Mouse (Mus musculus): ENCODE measurements at regions not wholly inside any gene's neighbourhood (a gene's known extent, or its start where the extent isn't known, plus 50 kb on each side); places are given as distances from the start of the nearest gene placed in this dataset.

DNA sequence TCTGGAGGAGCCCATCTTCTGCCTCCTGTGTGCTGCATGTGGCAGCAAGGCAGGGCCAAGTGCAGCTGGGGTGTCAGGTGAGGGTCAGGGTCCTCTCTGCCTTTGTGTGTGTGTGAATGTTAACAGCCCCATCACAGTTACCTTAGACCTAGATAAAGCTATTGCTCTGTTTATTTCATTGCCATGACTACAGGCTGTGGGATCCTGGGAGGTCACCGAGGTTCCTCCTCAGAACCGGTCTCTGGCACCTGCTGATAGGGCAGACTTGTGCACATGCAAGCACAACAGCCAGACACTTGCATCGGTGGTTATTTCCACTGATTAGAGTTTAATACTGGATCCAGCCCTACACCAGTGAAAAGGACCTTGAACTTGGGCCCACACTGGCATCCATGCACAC, 278.6 kb upstream of the Eef2kmt start:
- Histone ChIP-seq H3K4me1 (no peaks in the 10 kb centered on the region), H3K27me3 (0 out of 2 replicates have a peak, but pooled peaks cover 2% of the 10 kb centered on the region), H3K36me3 (no peaks in the 10 kb centered on the region), H3K9ac (no peak overlapping the region), H3K4me3 (no peak overlapping the region), H3K9me3 (no peaks in the 10 kb centered on the region), H3K4me2 (no peak overlapping the region), H3K27ac (no peak overlapping the region)
- ATAC-seq (ENCODE audit: borderline replicate concordance, extremely low read depth, low FRiP score, low TSS enrichment) = no peak
- 47% methylated on average over 3 of the region's 3 CpGs for WGBS

DNA sequence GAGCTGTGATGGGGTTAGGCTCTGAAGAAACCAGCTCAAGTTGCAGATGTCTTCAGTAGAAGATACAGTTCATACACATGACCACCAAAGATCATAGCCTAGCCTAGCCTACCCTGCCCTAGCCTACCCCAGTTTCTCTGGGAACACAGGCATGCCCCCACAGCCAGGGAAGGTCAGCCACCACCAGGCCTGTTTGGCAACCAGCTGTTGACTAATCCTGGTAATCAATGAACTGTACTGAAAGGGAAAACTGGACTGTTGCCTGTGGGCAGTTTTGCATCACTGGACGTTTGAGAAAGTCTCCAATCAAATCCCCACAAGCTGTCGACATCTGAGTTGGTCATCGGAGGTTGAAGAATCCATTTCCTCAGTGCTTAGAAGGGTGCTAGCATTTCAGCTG, 276.5 kb upstream of the Eef2kmt start:
- no peak for ATAC-seq (ENCODE audit: borderline replicate concordance, extremely low read depth, low FRiP score, low TSS enrichment)
- no peaks in the 10 kb centered on the region for H3K36me3 ChIP-seq
- H3K27me3 ChIP-seq = 0 out of 2 replicates have a peak, but pooled peaks cover 2% of the 10 kb centered on the region
- H3K9me3 ChIP-seq = no peaks in the 10 kb centered on the region
- no peak overlapping the region for H3K27ac ChIP-seq
- WGBS = 59% methylated on average over 3 of the region's 3 CpGs
- no peaks in the 10 kb centered on the region for H3K4me1 ChIP-seq
- no peak overlapping the region for H3K4me3 ChIP-seq
- no peak overlapping the region for H3K9ac ChIP-seq
- H3K4me2 ChIP-seq = no peak overlapping the region

DNA sequence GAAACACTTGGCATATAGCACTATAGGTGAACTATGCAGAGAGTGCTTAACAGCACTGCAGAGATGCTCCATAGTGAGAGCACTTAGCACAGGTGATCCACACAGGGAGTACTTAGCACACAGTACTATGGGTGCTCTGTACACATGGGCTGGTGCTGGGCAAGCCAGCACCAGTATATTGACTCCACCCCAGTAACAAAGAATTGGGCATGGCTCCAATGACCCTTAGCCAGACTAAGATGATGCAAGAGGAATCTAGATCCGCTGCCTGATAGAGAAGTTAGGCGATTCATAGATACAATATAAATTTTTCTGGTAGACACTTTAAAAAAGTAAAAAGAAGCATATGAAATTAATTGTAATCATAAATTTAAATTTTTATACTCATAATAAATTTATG, 274.0 kb upstream of the Eef2kmt start:
- Histone ChIP-seq H3K4me3 (no peak overlapping the region), H3K27me3 (no peaks in the 10 kb centered on the region), H3K27ac (no peak overlapping the region), H3K9ac (no peak overlapping the region), H3K36me3 (no peaks in the 10 kb centered on the region), H3K4me1 (no peaks in the 10 kb centered on the region), H3K4me2 (no peak overlapping the region), H3K9me3 (no peaks in the 10 kb centered on the region)
- no peak for ATAC-seq (ENCODE audit: borderline replicate concordance, extremely low read depth, low FRiP score, low TSS enrichment)
- 60% methylated on average over 2 of the region's 2 CpGs for WGBS

DNA sequence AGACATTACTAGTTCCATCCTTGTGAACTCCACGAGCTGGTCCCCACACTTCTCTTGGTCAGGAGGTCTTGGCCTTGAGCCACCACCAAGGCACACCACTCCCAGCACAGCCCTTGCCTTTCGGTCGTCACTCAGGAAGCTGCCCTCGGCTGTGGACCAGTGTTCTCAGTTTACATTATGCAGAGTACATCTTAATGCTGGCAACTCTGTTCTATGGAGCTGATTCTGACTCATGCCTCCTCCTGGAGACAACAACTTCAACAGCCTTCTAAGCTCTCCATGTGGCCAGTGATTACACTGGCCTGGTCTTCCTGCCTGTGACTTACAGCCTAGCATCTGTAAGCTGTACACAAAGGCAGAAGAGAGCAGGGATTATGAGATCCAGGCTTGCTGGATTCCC, 272.2 kb upstream of the Eef2kmt start:
- no peaks in the 10 kb centered on the region for H3K27me3 ChIP-seq
- no peak overlapping the region for H3K4me3 ChIP-seq
- no peak overlapping the region for H3K9ac ChIP-seq
- no peak overlapping the region for H3K27ac ChIP-seq
- H3K9me3 ChIP-seq = no peaks in the 10 kb centered on the region
- H3K4me1 ChIP-seq = no peaks in the 10 kb centered on the region
- no peak overlapping the region for H3K4me2 ChIP-seq
- 26% methylated on average over 4 of the region's 4 CpGs for WGBS
- peak; percentile 74; the same call in 1 of the 2 replicates for ATAC-seq (ENCODE audit: borderline replicate concordance, extremely low read depth, low FRiP score, low TSS enrichment)
- H3K36me3 ChIP-seq = no peaks in the 10 kb centered on the region

GRCm38 (mm10) chr16:5524375-5524774, 268.6 kb upstream of the Eef2kmt start:
- no peaks in the 10 kb centered on the region for H3K9me3 ChIP-seq
- no peak for ATAC-seq (ENCODE audit: borderline replicate concordance, extremely low read depth, low FRiP score, low TSS enrichment)
- no peak overlapping the region for H3K27ac ChIP-seq
- no peak overlapping the region for H3K9ac ChIP-seq
- H3K27me3 ChIP-seq = no peaks in the 10 kb centered on the region
- no peak overlapping the region for H3K4me3 ChIP-seq
- H3K4me1 ChIP-seq = no peaks in the 10 kb centered on the region
- no peaks in the 10 kb centered on the region for H3K36me3 ChIP-seq
- 70% methylated on average over 5 of the region's 5 CpGs for WGBS
- no peak overlapping the region for H3K4me2 ChIP-seq

DNA sequence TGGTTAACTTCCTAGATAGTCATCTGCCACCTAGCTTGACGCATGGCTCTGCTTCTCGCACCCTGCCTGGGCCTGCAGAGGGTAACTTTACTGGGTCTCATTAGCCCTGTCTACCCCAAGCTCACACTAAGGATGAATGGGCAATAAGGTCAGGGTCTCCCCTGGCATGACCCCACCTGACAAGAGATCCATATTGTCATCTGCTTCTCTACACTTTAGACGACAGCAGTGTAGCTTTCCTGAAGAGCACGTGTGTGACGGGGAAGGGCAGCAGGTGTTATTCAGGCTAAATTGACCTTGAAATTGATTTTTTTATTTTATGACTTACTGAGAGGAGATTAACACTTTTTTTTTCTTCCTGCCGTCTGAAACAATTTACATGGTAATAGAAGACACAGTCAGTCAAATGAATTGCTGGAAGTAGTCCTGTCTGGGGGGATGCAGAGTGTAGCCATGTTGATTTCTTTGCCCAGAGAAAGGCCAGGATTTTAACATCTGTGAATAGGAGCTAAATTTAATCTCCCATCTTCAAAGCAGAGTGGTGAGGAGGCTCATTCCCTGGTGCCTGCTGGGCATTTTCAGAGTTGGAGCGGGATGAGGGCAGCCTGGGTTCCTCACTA, 267.7 kb upstream of the Eef2kmt start:
- no peak for ATAC-seq (ENCODE audit: borderline replicate concordance, extremely low read depth, low FRiP score, low TSS enrichment)
- H3K27ac ChIP-seq = no peak overlapping the region
- WGBS = 77% methylated on average over 7 of the region's 7 CpGs
- H3K9me3 ChIP-seq = no peaks in the 10 kb centered on the region
- no peak overlapping the region for H3K9ac ChIP-seq
- H3K4me1 ChIP-seq = no peaks in the 10 kb centered on the region
- H3K36me3 ChIP-seq = no peaks in the 10 kb centered on the region
- H3K4me3 ChIP-seq = no peak overlapping the region
- no peaks in the 10 kb centered on the region for H3K27me3 ChIP-seq
- H3K4me2 ChIP-seq = no peak overlapping the region

- H3K36me3 ChIP-seq = no peaks in the 10 kb centered on the region
- H3K4me3 ChIP-seq = no peak overlapping the region
- H3K4me2 ChIP-seq = no peak overlapping the region
- no peaks in the 10 kb centered on the region for H3K9me3 ChIP-seq
- no peak overlapping the region for H3K9ac ChIP-seq
- H3K4me1 ChIP-seq = no peaks in the 10 kb centered on the region
- no peak for ATAC-seq (ENCODE audit: borderline replicate concordance, extremely low read depth, low FRiP score, low TSS enrichment)
- WGBS = 57% methylated on average over 5 of the region's 5 CpGs
- no peaks in the 10 kb centered on the region for H3K27me3 ChIP-seq
- H3K27ac ChIP-seq = no peak overlapping the region
Observed at GRCm38 (mm10) chr16:5517746-5518145, 262.0 kb upstream of the Eef2kmt start.

DNA sequence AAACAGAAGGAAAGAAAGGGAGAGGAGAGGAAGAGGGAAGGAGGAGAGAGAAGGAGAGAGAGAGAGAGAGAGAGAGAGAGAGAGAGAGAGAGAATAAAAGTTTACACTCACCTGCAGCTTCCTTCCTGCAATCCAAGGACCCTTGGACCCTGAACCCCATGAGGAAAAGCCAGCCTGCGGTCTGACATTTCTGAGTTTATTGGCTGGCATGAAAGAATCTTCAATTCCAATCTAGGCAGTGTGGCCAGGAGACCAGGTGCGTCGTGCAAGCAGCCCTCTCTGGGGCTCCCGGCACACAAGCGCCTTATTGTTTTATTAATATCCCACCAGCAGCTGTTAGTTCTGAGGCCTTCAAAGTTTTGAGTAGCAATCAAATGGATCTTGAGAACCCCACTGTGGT, 260.1 kb upstream of the Eef2kmt start:
- H3K4me3 ChIP-seq = no peak overlapping the region
- no peak overlapping the region for H3K9ac ChIP-seq
- WGBS = 79% methylated on average over 5 of the region's 5 CpGs
- no peak for ATAC-seq (ENCODE audit: borderline replicate concordance, extremely low read depth, low FRiP score, low TSS enrichment)
- H3K4me1 ChIP-seq = no peaks in the 10 kb centered on the region
- no peaks in the 10 kb centered on the region for H3K27me3 ChIP-seq
- no peak overlapping the region for H3K4me2 ChIP-seq
- no peaks in the 10 kb centered on the region for H3K36me3 ChIP-seq
- no peaks in the 10 kb centered on the region for H3K9me3 ChIP-seq
- H3K27ac ChIP-seq = no peak overlapping the region

DNA sequence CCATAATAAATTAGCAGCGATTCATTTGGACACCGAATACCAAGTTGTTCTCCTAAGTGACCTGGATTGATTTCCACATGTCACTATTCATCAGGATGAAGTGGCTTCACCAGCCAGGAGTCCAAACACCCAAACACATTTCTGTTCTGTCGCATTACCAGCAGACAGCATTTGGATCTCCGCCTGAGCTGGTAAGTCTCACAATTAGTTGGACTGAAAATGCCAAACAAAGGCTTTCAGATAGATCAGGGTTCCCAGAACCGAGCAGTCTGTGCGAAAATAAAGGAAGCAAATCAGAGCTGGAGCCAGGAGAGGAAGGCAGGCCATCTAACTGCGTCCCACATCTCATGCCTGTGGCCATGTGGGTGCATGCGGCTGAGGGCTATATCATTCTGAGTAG, 251.5 kb upstream of the Eef2kmt start:
- H3K9me3 ChIP-seq = no peaks in the 10 kb centered on the region
- H3K4me1 ChIP-seq = no peaks in the 10 kb centered on the region
- no peaks in the 10 kb centered on the region for H3K27me3 ChIP-seq
- no peak overlapping the region for H3K4me2 ChIP-seq
- H3K27ac ChIP-seq = no peak overlapping the region
- H3K9ac ChIP-seq = no peak overlapping the region
- 73% methylated on average over 8 of the region's 8 CpGs for WGBS
- H3K4me3 ChIP-seq = no peak overlapping the region
- no peak for ATAC-seq (ENCODE audit: borderline replicate concordance, extremely low read depth, low FRiP score, low TSS enrichment)
- H3K36me3 ChIP-seq = no peaks in the 10 kb centered on the region

- H3K4me2 ChIP-seq = no peak overlapping the region
- H3K27ac ChIP-seq = no peak overlapping the region
- no peaks in the 10 kb centered on the region for H3K4me1 ChIP-seq
- H3K36me3 ChIP-seq = no peaks in the 10 kb centered on the region
- no peaks in the 10 kb centered on the region for H3K9me3 ChIP-seq
- H3K4me3 ChIP-seq = no peak overlapping the region
- 70% methylated on average over 7 of the region's 7 CpGs for WGBS
- no peaks in the 10 kb centered on the region for H3K27me3 ChIP-seq
- H3K9ac ChIP-seq = no peak overlapping the region
- no peak for ATAC-seq (ENCODE audit: borderline replicate concordance, extremely low read depth, low FRiP score, low TSS enrichment)
Observed at GRCm38 (mm10) chr16:5501961-5502360, 246.2 kb upstream of the Eef2kmt start.

DNA sequence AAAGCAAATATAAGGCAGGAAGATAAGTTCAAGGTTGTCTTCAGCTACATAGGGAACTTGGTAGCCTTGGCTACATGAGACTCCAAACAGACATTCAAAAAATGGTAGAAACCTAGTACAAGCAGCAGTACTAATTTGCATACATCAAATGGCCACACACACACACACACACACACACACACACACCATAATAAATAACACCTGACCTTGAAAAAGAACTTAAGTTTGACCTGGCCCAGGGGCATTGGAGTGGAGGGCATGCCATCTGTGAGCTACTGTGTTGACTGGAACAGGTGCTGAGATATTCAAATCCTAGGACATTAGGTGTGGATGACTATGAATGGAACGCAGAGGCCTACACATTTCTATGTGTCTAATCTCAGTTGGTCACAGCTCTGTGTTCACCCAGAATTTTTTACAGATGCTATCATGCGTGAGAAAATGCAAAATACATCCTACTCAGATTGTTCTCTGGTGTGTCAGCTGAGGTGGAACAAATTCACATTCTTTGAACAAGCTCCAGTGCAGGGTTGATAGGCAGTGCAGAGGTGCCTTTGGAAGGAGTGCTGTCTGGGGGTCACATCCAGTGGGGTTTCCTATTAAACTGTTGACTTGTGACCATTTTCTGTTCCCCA, 240.4 kb upstream of the Eef2kmt start:
- no peak for ATAC-seq (ENCODE audit: borderline replicate concordance, extremely low read depth, low FRiP score, low TSS enrichment)
- H3K9me3 ChIP-seq = no peaks in the 10 kb centered on the region
- no peak overlapping the region for H3K27ac ChIP-seq
- H3K4me3 ChIP-seq = no peak overlapping the region
- H3K36me3 ChIP-seq = no peaks in the 10 kb centered on the region
- no peak overlapping the region for H3K4me2 ChIP-seq
- H3K27me3 ChIP-seq = no peaks in the 10 kb centered on the region
- 88% methylated on average over 2 of the region's 2 CpGs for WGBS
- H3K9ac ChIP-seq = no peak overlapping the region
- no peaks in the 10 kb centered on the region for H3K4me1 ChIP-seq

DNA sequence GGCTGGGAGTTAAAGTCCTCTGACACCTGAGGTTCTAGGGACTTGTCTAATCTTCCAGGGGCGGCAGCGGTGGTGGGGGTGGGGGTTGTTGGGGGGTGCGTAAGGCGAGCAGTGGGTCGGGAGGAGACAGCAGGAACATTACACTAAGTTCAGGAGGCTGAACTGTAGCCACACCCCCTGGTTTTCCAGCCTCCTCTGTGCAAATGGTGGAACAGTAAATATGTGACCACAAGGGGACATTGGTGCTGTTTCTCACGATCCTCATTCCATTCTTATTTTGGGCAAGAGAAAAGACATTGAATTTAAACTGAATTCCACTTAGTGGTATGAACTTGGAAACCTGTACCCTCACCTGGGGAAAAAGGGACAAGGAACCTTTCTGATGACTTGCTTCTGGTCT, 237.6 kb upstream of the Eef2kmt start:
- no peak for ATAC-seq (ENCODE audit: borderline replicate concordance, extremely low read depth, low FRiP score, low TSS enrichment)
- Histone ChIP-seq H3K4me2 (peak overlapping the region; percentile 29; the same call in 1 of the 2 replicates), H3K4me3 (no peak overlapping the region)

More for the DNA sequence above, 237.6 kb upstream of the Eef2kmt start:
- Histone ChIP-seq H3K9ac (no peak overlapping the region), H3K4me1 (no peaks in the 10 kb centered on the region), H3K27ac (no peak overlapping the region), H3K27me3 (no peaks in the 10 kb centered on the region), H3K36me3 (no peaks in the 10 kb centered on the region), H3K9me3 (no peaks in the 10 kb centered on the region)
- WGBS = 16% methylated on average over 6 of the region's 6 CpGs
